Mouse (Mus musculus): ENCODE data around the gene Zfp536.

Gene Zfp536

GRCm38 (mm10) chr7:37556811-37557210 is 216.6 kb downstream of the Zfp536 start:
- DNase-seq (ENCODE audit: low read depth, low spot score): peak; percentile 31

- DNase-seq (ENCODE audit: low read depth, low spot score): peak; percentile 24
Observed at GRCm38 (mm10) chr7:37554405-37554804, 219.0 kb downstream of the Zfp536 start.

GRCm38 (mm10) chr7:37553646-37554045 is 219.8 kb downstream of the Zfp536 start:
- DNase-seq (ENCODE audit: low read depth, low spot score): peak; percentile 83

GRCm38 (mm10) chr7:37552384-37552783 is 221.1 kb downstream of the Zfp536 start:
- DNase-seq (ENCODE audit: low read depth, low spot score): no peak

- peak; percentile 40 for DNase-seq (ENCODE audit: low read depth, low spot score)
Observed at GRCm38 (mm10) chr7:37548805-37549204, 224.6 kb downstream of the Zfp536 start.

GRCm38 (mm10) chr7:37544011-37544410 is 229.4 kb downstream of the Zfp536 start:
- no peak for DNase-seq (ENCODE audit: low read depth, low spot score)

GRCm38 (mm10) chr7:37542951-37543350 is 230.5 kb downstream of the Zfp536 start:
- no peak for DNase-seq (ENCODE audit: low read depth, low spot score)

GRCm38 (mm10) chr7:37531166-37531565 is 242.3 kb downstream of the Zfp536 start:
- no peak for DNase-seq (ENCODE audit: low read depth, low spot score)

- DNase-seq (ENCODE audit: low read depth, low spot score): no peak
Observed at GRCm38 (mm10) chr7:37528311-37528710, 245.1 kb downstream of the Zfp536 start.

- DNase-seq (ENCODE audit: low read depth, low spot score): no peak
Observed at GRCm38 (mm10) chr7:37527890-37528289, 245.6 kb downstream of the Zfp536 start.

- DNase-seq (ENCODE audit: low read depth, low spot score): no peak
Observed at GRCm38 (mm10) chr7:37521407-37521806, 252.0 kb downstream of the Zfp536 start.

GRCm38 (mm10) chr7:37510933-37511675 is 262.3 kb downstream of the Zfp536 start:
- no peak for DNase-seq (ENCODE audit: low read depth, low spot score)

GRCm38 (mm10) chr7:37509700-37510099 is 263.7 kb downstream of the Zfp536 start:
- DNase-seq (ENCODE audit: low read depth, low spot score): no peak

- DNase-seq (ENCODE audit: low read depth, low spot score): no peak
Observed at GRCm38 (mm10) chr7:37505548-37505947, 267.9 kb downstream of the Zfp536 start.

- no peak for DNase-seq (ENCODE audit: low read depth, low spot score)
Observed at GRCm38 (mm10) chr7:37505096-37505495, 268.3 kb downstream of the Zfp536 start.

GRCm38 (mm10) chr7:37498881-37499280 is 274.6 kb downstream of the Zfp536 start:
- peak; percentile 87 for DNase-seq (ENCODE audit: low read depth, low spot score)

- DNase-seq (ENCODE audit: low read depth, low spot score): no peak
Observed at GRCm38 (mm10) chr7:37496491-37496890, 276.9 kb downstream of the Zfp536 start.

GRCm38 (mm10) chr7:37490312-37490711 is 283.1 kb downstream of the Zfp536 start:
- DNase-seq (ENCODE audit: low read depth, low spot score): no peak

- DNase-seq (ENCODE audit: low read depth, low spot score): no peak
Observed at GRCm38 (mm10) chr7:37484946-37485345, 288.5 kb downstream of the Zfp536 start.

GRCm38 (mm10) chr7:37482564-37482963 is 290.9 kb downstream of the Zfp536 start:
- peak; percentile 72 for DNase-seq (ENCODE audit: low read depth, low spot score)

GRCm38 (mm10) chr7:37481165-37481564 is 292.3 kb downstream of the Zfp536 start:
- DNase-seq (ENCODE audit: low read depth, low spot score): no peak

GRCm38 (mm10) chr7:37477309-37477708 is 296.1 kb downstream of the Zfp536 start:
- peak; percentile 42 for DNase-seq (ENCODE audit: low read depth, low spot score)

GRCm38 (mm10) chr7:37475485-37475884 is 298.0 kb downstream of the Zfp536 start:
- peak; percentile 86 for DNase-seq (ENCODE audit: low read depth, low spot score)

GRCm38 (mm10) chr7:37474284-37474683 is 299.2 kb downstream of the Zfp536 start:
- no peak for DNase-seq (ENCODE audit: low read depth, low spot score)
